Mouse (Mus musculus) CH12.LX (cell line): ENCODE data around the gene Wwc2. TPM values are rescaled to one million over a fixed set of nuclear protein-coding genes. Genes with fewer than 3 reads are reported as not detected.

Source experiments
- DNase-seq: peaks from one replicate; pipeline ENCODE4 v3.0.0-alpha.2; 2013; ENCODE audit errors: extremely low read depth
- H3K27ac ChIP-seq: 2 replicates; pipeline ENCODE4 v1.5.1; 2012; ENCODE audit warnings: low read depth, mild to moderate bottlenecking, control low read depth, moderate library complexity; ENCODE audit not compliant: insufficient read depth
- H3K27me3 ChIP-seq: replicated peaks from 2 replicates; pipeline ENCODE3; 2012; ENCODE audit warnings: inconsistent platforms
- H3K36me3 ChIP-seq, 2 experiments: replicated peaks in 1 of 2; 2 replicates each; pipeline versions ENCODE3 to v1.6.1; 2012; ENCODE audit warnings: inconsistent platforms in 1 of 2, low read length in 1 of 2, mild to moderate bottlenecking in 1 of 2, mixed read lengths in 1 of 2, moderate library complexity in 1 of 2; ENCODE audit not compliant: control insufficient read depth in 1 of 2, insufficient read depth in 1 of 2
- H3K4me1 ChIP-seq, 2 experiments: 2 replicates each; pipeline ENCODE4 v1.6.1; 2012; ENCODE audit warnings: inconsistent platforms in 1 of 2, moderate library complexity in 1 of 2; ENCODE audit not compliant: insufficient read depth in 2 of 2, control insufficient read depth in 1 of 2
- H3K4me2 ChIP-seq: 2 replicates; pipeline ENCODE4 v1.6.1; 2012; ENCODE audit warnings: low read depth, mild to moderate bottlenecking, control low read depth; ENCODE audit not compliant: poor library complexity, insufficient read depth, severe bottlenecking
- H3K4me3 ChIP-seq, 3 experiments: fragments of 150-350 bp in 1 of 3; sonication (generic) in 1 of 3; replicated peaks in 1 of 3; 2 replicates each; pipeline versions ENCODE3 to v1.5.1; 2011 to 2012; ENCODE audit warnings: low read depth in 2 of 3, low read length in 2 of 3, mild to moderate bottlenecking in 2 of 3, moderate library complexity in 2 of 3, control low read depth in 1 of 3, improper control_type of control experiment in 1 of 3, inconsistent platforms in 1 of 3, mixed read lengths in 1 of 3; ENCODE audit not compliant: poor library complexity in 1 of 3
- H3K79me2 ChIP-seq: replicated peaks from 2 replicates; pipeline ENCODE4 v1.6.1; 2012; ENCODE audit warnings: mild to moderate bottlenecking, moderate library complexity; ENCODE audit not compliant: control insufficient read depth, poor library complexity, insufficient read depth, severe bottlenecking; ENCODE audit errors: extremely low read depth
- H3K9ac ChIP-seq: 2 replicates; pipeline ENCODE4 v1.6.1; 2012; ENCODE audit warnings: low read depth, mild to moderate bottlenecking, control low read depth, moderate library complexity; ENCODE audit not compliant: insufficient read depth
- H3K9me3 ChIP-seq: replicated peaks from 2 replicates; pipeline ENCODE3; 2012; ENCODE audit warnings: low read length, inconsistent platforms, mixed read lengths
- CHD1 ChIP-seq: IDR thresholded peaks from 2 replicates; pipeline ENCODE4 v1.6.1; 2012; ENCODE audit warnings: low read depth, low read length, improper control_type of control experiment, inconsistent platforms
- CHD2 ChIP-seq: IDR thresholded peaks from 2 replicates; pipeline ENCODE4 v1.6.1; 2011; ENCODE audit warnings: low read length, improper control_type of control experiment
- E2F4 ChIP-seq: IDR thresholded peaks from 2 replicates; pipeline ENCODE4 v1.6.1; 2011; ENCODE audit warnings: low read depth, low read length, improper control_type of control experiment; ENCODE audit not compliant: insufficient replicate concordance
- ETS1 ChIP-seq: conservative IDR thresholded peaks from 2 replicates; pipeline ENCODE4 v1.6.1; 2012; ENCODE audit warnings: low read depth, mild to moderate bottlenecking, inconsistent platforms, low read length, improper control_type of control experiment, moderate library complexity
- IRF4 ChIP-seq: IDR thresholded peaks from 2 replicates; pipeline ENCODE4 v1.6.1; 2014; ENCODE audit warnings: low read depth, mild to moderate bottlenecking, inconsistent platforms, low read length, improper control_type of control experiment
- JUN ChIP-seq: IDR thresholded peaks from 2 replicates; pipeline ENCODE4 v1.6.1; 2011; ENCODE audit warnings: low read depth, mild to moderate bottlenecking, low read length, improper control_type of control experiment, moderate library complexity; ENCODE audit not compliant: insufficient read depth
- MAFK ChIP-seq: IDR thresholded peaks from 2 replicates; pipeline ENCODE4 v1.6.1; 2011; ENCODE audit warnings: low read length, improper control_type of control experiment; ENCODE audit not compliant: insufficient replicate concordance
- MAX ChIP-seq: IDR thresholded peaks from 2 replicates; pipeline ENCODE4 v1.6.1; 2011; ENCODE audit warnings: low read length, improper control_type of control experiment
- MAZ ChIP-seq: IDR thresholded peaks from 2 replicates; pipeline ENCODE4 v1.6.1; 2012; ENCODE audit warnings: low read depth, mild to moderate bottlenecking, inconsistent platforms, low read length, improper control_type of control experiment, moderate library complexity
- MEF2A ChIP-seq: IDR thresholded peaks from 2 replicates; pipeline ENCODE4 v1.6.1; 2014; ENCODE audit warnings: low read depth, mild to moderate bottlenecking, inconsistent platforms, low read length, improper control_type of control experiment, borderline replicate concordance
- MYC ChIP-seq: IDR thresholded peaks from 2 replicates; pipeline ENCODE4 v1.6.1; 2011; ENCODE audit warnings: low read depth, mild to moderate bottlenecking, improper control_type of control experiment, low read length
- PAX5 ChIP-seq: IDR thresholded peaks from 2 replicates; pipeline ENCODE4 v1.6.1; 2012; ENCODE audit warnings: low read length, inconsistent platforms, mixed read lengths
- POLR2A ChIP-seq: IDR thresholded peaks from 2 replicates; pipeline ENCODE4 v1.6.1; 2011; ENCODE audit warnings: low read depth, mild to moderate bottlenecking, improper control_type of control experiment, low read length
- POLR2AphosphoS2 ChIP-seq: IDR thresholded peaks from 2 replicates; pipeline ENCODE4 v1.6.1; 2011; ENCODE audit warnings: low read depth, low read length, improper control_type of control experiment
- RAD21 ChIP-seq: IDR thresholded peaks from 2 replicates; pipeline ENCODE4 v1.6.1; 2011; ENCODE audit warnings: low read depth, mild to moderate bottlenecking, low read length, improper control_type of control experiment, moderate library complexity
- RCOR1 ChIP-seq: conservative IDR thresholded peaks from 2 replicates; pipeline ENCODE4 v1.6.1; 2012; ENCODE audit warnings: low read depth, mild to moderate bottlenecking, inconsistent platforms, low read length, improper control_type of control experiment
- SMC3 ChIP-seq: IDR thresholded peaks from 2 replicates; pipeline ENCODE4 v1.6.1; 2011; ENCODE audit warnings: low read depth, low read length, improper control_type of control experiment
- TBP ChIP-seq: conservative IDR thresholded peaks from 2 replicates; pipeline ENCODE4 v1.6.1; 2011; ENCODE audit warnings: low read depth, low read length, improper control_type of control experiment
- TCF12 ChIP-seq: IDR thresholded peaks from 2 replicates; pipeline ENCODE4 v1.6.1; 2014; ENCODE audit warnings: low read depth, mild to moderate bottlenecking, inconsistent platforms, low read length, improper control_type of control experiment
- UBTF ChIP-seq: IDR thresholded peaks from 2 replicates; pipeline ENCODE4 v1.6.1; 2012; ENCODE audit warnings: low read depth, mild to moderate bottlenecking, inconsistent platforms, low read length, improper control_type of control experiment, moderate library complexity
- USF1 ChIP-seq: IDR thresholded peaks from 2 replicates; pipeline ENCODE4 v1.6.1; 2014; ENCODE audit warnings: low read depth, mild to moderate bottlenecking, inconsistent platforms, low read length, improper control_type of control experiment
- USF2 ChIP-seq: conservative IDR thresholded peaks from 2 replicates; pipeline ENCODE4 v1.6.1; 2011; ENCODE audit warnings: low read depth, low read length, improper control_type of control experiment
- ZKSCAN1 ChIP-seq: IDR thresholded peaks from 2 replicates; pipeline ENCODE4 v1.6.1; 2012; ENCODE audit warnings: low read depth, inconsistent platforms, low read length, improper control_type of control experiment, borderline replicate concordance
- ZMIZ1 ChIP-seq: IDR thresholded peaks from 2 replicates; pipeline ENCODE4 v1.6.1; 2012; ENCODE audit warnings: low read depth, mild to moderate bottlenecking, inconsistent platforms, low read length, improper control_type of control experiment
- dilution Hi-C: fragments of 300-500 bp; cut with MboI; formaldehyde crosslinking; loops from 2 replicates; pipeline ENCODE4 v1.14.3; 2020; ENCODE audit warnings: low sequenced_read_pairs; ENCODE audit not compliant: extremely low pct_unique_long_range_greater_than_20kb, extremely low pct_ligation_motif_present
- in situ Hi-C: fragments of 300-500 bp; cut with MboI; formaldehyde crosslinking; loops from 3 replicates; pipeline ENCODE4 v1.14.3; 2019; ENCODE audit warnings: low sequenced_read_pairs, low pct_ligation_motif_present, low pct_unique_long_range_greater_than_20kb, mixed read lengths
- polyA plus RNA-seq: library from polyadenylated mRNA; unstranded; fragments of >175 nt; gene quantifications from 2 replicates; pipeline ENCODE4 v1.2.1, GENCODE M21; 2012; ENCODE audit warnings: low read depth; ENCODE audit not compliant: insufficient read length
- total RNA-seq, 2 experiments: library from RNA; depleted of rRNA; stranded (reverse); fragments of 300-350 nt in 1 of 2; fragments of >200 nt in 1 of 2; gene quantifications; 2 replicates each; pipeline ENCODE4 v1.2.3; 2012 to 2014

Gene Wwc2
- total and polyA plus RNA-seq, 3 experiments = 0.04 to 1.1 (median 0.32) TPM

DNA sequence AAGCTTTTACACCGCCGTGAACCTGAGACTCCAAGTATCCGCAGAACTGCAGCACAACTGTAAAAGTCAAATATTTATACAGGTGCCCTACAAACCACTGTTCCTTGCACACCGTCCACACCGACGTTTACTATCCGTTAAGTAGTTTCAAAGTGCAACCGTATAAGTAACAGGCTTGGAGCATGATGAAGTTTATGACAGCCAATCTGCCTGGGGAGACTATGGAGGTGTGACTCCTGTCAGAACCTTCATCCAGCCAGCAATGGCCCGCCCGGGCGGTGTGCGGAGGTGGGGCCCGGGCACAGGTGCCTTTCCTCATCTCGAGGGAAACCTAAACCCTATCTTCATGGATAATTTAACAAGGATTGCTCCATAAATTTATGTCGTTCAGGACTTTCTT is 2.6 kb downstream of the Wwc2 start:
- no peak for DNase-seq
- H3K27me3 ChIP-seq = peaks cover 4% of the 10 kb centered on the region
- no peak overlapping the region for H3K4me3 ChIP-seq
- H3K27ac ChIP-seq = no peak overlapping the region
- dilution Hi-C loops (no loop called here), in situ Hi-C loops (no loop called here)
- H3K4me1 ChIP-seq = peaks cover 0 to 10% of the 10 kb centered on the region in 2 experiments; a peak in 2 of 4 replicates
- no peak overlapping the region for H3K4me2 ChIP-seq
- H3K9ac ChIP-seq = no peak overlapping the region
- H3K79me2 ChIP-seq = no peaks in the 10 kb centered on the region
- H3K9me3 ChIP-seq = no peaks in the 10 kb centered on the region
- TF ChIP-seq USF2 (no peak), UBTF (no peak), RCOR1 (no peak), POLR2A (no peak), MAX (no peak), CHD1 (no peak), SMC3 (no peak), E2F4 (no peak), POLR2AphosphoS2 (no peak)
- no peaks in the 10 kb centered on the region for H3K36me3 ChIP-seq

DNA sequence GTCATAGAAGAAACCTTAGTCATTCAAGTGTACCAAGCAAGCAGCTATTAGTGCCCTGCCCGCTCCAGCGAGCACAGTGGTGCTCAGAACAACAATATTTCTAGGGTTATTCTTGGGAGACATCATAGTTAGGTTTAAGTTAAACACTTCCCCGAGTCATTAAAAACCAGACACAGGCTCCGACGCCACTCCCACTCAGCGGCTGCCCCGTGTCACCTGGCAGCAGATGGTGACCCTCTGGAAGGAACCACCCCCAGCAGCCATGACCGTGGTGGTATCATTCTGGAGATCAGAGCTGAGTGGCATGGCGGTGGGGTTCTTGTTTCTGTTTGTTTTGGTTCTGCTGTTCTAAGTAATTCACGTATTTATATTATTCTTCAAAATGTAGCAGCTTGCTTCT is 5.1 kb downstream of the Wwc2 start:
- DNase-seq = no peak
- Histone ChIP-seq H3K27ac (no peak overlapping the region), H3K4me1 (peaks cover 0 to 20% of the 10 kb centered on the region in 2 experiments; a peak in 2 of 4 replicates), H3K79me2 (no peaks in the 10 kb centered on the region), H3K36me3 (no peaks in the 10 kb centered on the region), H3K9me3 (no peaks in the 10 kb centered on the region), H3K27me3 (peaks cover 4% of the 10 kb centered on the region), H3K9ac (no peak overlapping the region), H3K4me2 (no peak overlapping the region), H3K4me3 (no peak overlapping the region)
- dilution Hi-C loops = no loop called here
- TF ChIP-seq CHD2 (no peak), IRF4 (no peak), ZKSCAN1 (no peak), MYC (no peak), POLR2A (no peak), RCOR1 (no peak), TBP (no peak)
- in situ Hi-C loops = no loop called here

DNA sequence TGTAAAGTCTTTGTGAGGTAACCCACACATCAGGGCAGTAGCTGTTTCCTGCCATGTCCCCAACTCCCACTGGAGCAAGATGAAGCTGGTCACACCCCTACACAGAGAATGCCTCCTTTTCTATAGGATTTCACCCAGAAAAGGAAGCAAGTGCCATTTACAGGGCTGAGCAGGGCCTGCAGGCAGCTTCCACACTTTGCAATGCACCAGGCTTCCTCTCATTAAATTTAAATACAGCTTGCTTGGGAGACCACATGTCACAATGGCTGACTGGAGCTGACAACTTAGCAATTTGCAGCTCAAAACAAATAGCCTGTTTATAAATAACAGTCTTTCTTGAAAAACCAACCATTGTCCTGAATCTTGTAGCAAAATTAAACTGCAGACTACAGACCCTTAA is 5.5 kb downstream of the Wwc2 start:
- H3K4me3 ChIP-seq = no peak overlapping the region
- DNase-seq = no peak
- no peaks in the 10 kb centered on the region for H3K36me3 ChIP-seq
- no peak overlapping the region for H3K27ac ChIP-seq
- no peak overlapping the region for H3K9ac ChIP-seq
- in situ Hi-C loops (no loop called here), dilution Hi-C loops (no loop called here)
- peaks cover 4% of the 10 kb centered on the region for H3K27me3 ChIP-seq
- H3K4me1 ChIP-seq = peaks cover 0 to 23% of the 10 kb centered on the region in 2 experiments; a peak in 2 of 4 replicates
- no peak for TF ChIP-seq RAD21
- no peak for TF ChIP-seq USF1
- no peak for TF ChIP-seq MAZ
- TF ChIP-seq E2F4 = no peak
- no peak for TF ChIP-seq PAX5
- no peak for TF ChIP-seq RCOR1
- no peak for TF ChIP-seq ETS1
- TF ChIP-seq ZMIZ1 = no peak
- TF ChIP-seq POLR2A = no peak
- TF ChIP-seq USF2 = no peak
- TF ChIP-seq TCF12 = no peak
- TF ChIP-seq JUN = no peak
- TF ChIP-seq SMC3 = no peak
- no peak for TF ChIP-seq MEF2A
- no peak for TF ChIP-seq MAFK
- H3K79me2 ChIP-seq = no peaks in the 10 kb centered on the region
- no peak overlapping the region for H3K4me2 ChIP-seq
- no peaks in the 10 kb centered on the region for H3K9me3 ChIP-seq
